Mouse (Mus musculus) embryonic facial prominence, embryonic 15.5 days (tissue): ENCODE data around the gene Nckap5. TPM values are rescaled to one million over a fixed set of nuclear protein-coding genes. Genes with fewer than 3 reads are reported as not detected.
A peak's percentile ranks its signal among the peaks of the same experiment; 100 is the strongest.

Experiments used
- ATAC-seq: fragments of 200-750 bp; cut with Nextera tagmentation; 2 replicates; pipeline ENCODE4 v1.8.0; 2017; ENCODE audit warnings: low read depth, moderate TSS enrichment; ENCODE audit not compliant: insufficient number of reproducible peaks, low FRiP score, low TSS enrichment
- H3K27ac ChIP-seq: fragments of 300-500 bp; sonication (generic); replicated peaks from 2 replicates; pipeline ENCODE4 v1.5.1; 2015; ENCODE audit warnings: mild to moderate bottlenecking, inconsistent platforms
- H3K27me3 ChIP-seq: fragments of 300-500 bp; sonication (generic); 2 replicates; pipeline ENCODE4 v1.6.1; 2015; ENCODE audit warnings: inconsistent platforms
- H3K36me3 ChIP-seq: fragments of 300-500 bp; sonication (generic); 2 replicates; pipeline ENCODE4 v1.6.1; 2015; ENCODE audit warnings: mild to moderate bottlenecking, inconsistent platforms
- H3K4me1 ChIP-seq: fragments of 300-500 bp; sonication (generic); 2 replicates; pipeline ENCODE4 v1.6.1; 2015; ENCODE audit warnings: inconsistent platforms
- H3K4me2 ChIP-seq: fragments of 300-500 bp; sonication (generic); replicated peaks from 2 replicates; pipeline ENCODE4 v1.6.1; 2015; ENCODE audit warnings: mild to moderate bottlenecking, inconsistent platforms
- H3K4me3 ChIP-seq: fragments of 300-500 bp; sonication (generic); replicated peaks from 2 replicates; pipeline ENCODE4 v1.5.1; 2015; ENCODE audit warnings: mild to moderate bottlenecking, inconsistent platforms
- H3K9ac ChIP-seq: fragments of 300-500 bp; sonication (generic); 2 replicates; pipeline ENCODE4 v1.6.1; 2015; ENCODE audit warnings: inconsistent platforms
- H3K9me3 ChIP-seq: fragments of 300-500 bp; sonication (generic); replicated peaks from 2 replicates; pipeline ENCODE4 v1.6.1; 2016; ENCODE audit warnings: inconsistent platforms
- WGBS: fragments of 180-500 bp; shearing (Covaris S2); methylation state at CpG from one replicate; pipeline ENCODE4 v1.1.7; 2015; 5-methylcytosine and 5-hydroxymethylcytosine counted together
- polyA plus RNA-seq: library from polyadenylated mRNA; unstranded; fragments of >200 nt; fragmentation: Nextera tagmentation; extraction: Ambion mirVana; gene quantifications from 2 replicates; pipeline ENCODE4 v1.2.1, GENCODE M21; 2015

Gene Nckap5
- polyA plus RNA-seq, 1 experiment from 2014 or later, result 9.8 TPM

- Histone ChIP-seq H3K36me3 (no peaks in the 10 kb centered on the region), H3K27me3 (peaks cover under 1% of the 10 kb centered on the region; the same call in 1 of the 2 replicates), H3K27ac (no peak overlapping the region), H3K9me3 (no peaks in the 10 kb centered on the region), H3K4me1 (no peaks in the 10 kb centered on the region), H3K4me2 (no peak overlapping the region), H3K9ac (no peak overlapping the region), H3K4me3 (no peak overlapping the region)
- WGBS, result 93% methylated on average over 3 of the region's 3 CpGs
- ATAC-seq, result no peak
Measured at GRCm38 (mm10) chr1:125920696-125921095, 909.9 kb downstream of the Nckap5 start.

GRCm38 (mm10) chr1:125912601-125913600, 917.7 kb downstream of the Nckap5 start, which contains the start of gene Lypd1:
TSS of gene Lypd1 (minus strand) at chr1:125913101.
- 0 out of 2 replicates have a peak, but pooled peaks have one; percentile 6 for ATAC-seq
- H3K4me1 ChIP-seq, result peaks cover 32% of the 10 kb centered on the region
- H3K9ac ChIP-seq, result no peak within 1 kb of the TSS
- peak within 1 kb of the TSS; percentile 51 for H3K4me3 ChIP-seq
- no peaks in the 10 kb centered on the region for H3K9me3 ChIP-seq
- no peaks in the 10 kb centered on the region for H3K36me3 ChIP-seq
- no peak within 1 kb of the TSS for H3K27ac ChIP-seq
- peak within 1 kb of the TSS; percentile 98 for H3K4me2 ChIP-seq
- 3% methylated on average over 30 of the region's 30 CpGs for WGBS
- peaks cover 31% of the 10 kb centered on the region for H3K27me3 ChIP-seq

- peak; percentile 49 for ATAC-seq
- peaks cover 31% of the 10 kb centered on the region for H3K27me3 ChIP-seq
- no peak overlapping the region for H3K27ac ChIP-seq
- H3K9me3 ChIP-seq, result no peaks in the 10 kb centered on the region
- no peaks in the 10 kb centered on the region for H3K36me3 ChIP-seq
- H3K4me1 ChIP-seq, result peaks cover 32% of the 10 kb centered on the region
- H3K4me3 ChIP-seq, result peak overlapping the region; percentile 51
- H3K9ac ChIP-seq, result no peak overlapping the region
- under 1% methylated on average over 43 of the region's 43 CpGs for WGBS
- H3K4me2 ChIP-seq, result peak overlapping the region; percentile 98
Measured at GRCm38 (mm10) chr1:125911901-125912445, 918.6 kb downstream of the Nckap5 start.

GRCm38 (mm10) chr1:125911337-125911900, 919.2 kb downstream of the Nckap5 start:
- peaks cover 31% of the 10 kb centered on the region for H3K27me3 ChIP-seq
- under 1% methylated on average over 35 of the region's 35 CpGs for WGBS
- H3K36me3 ChIP-seq, result no peaks in the 10 kb centered on the region
- H3K27ac ChIP-seq, result no peak overlapping the region
- H3K4me1 ChIP-seq, result peaks cover 32% of the 10 kb centered on the region
- H3K9me3 ChIP-seq, result no peaks in the 10 kb centered on the region
- H3K4me3 ChIP-seq, result peak overlapping the region; percentile 51
- peak; percentile 20; the same call in 1 of the 2 replicates for ATAC-seq
- peak overlapping the region; percentile 12; the same call in 1 of the 2 replicates for H3K9ac ChIP-seq
- peak overlapping the region; percentile 98 for H3K4me2 ChIP-seq

GRCm38 (mm10) chr1:125910871-125911265, 919.7 kb downstream of the Nckap5 start:
- peaks cover 32% of the 10 kb centered on the region for H3K4me1 ChIP-seq
- H3K4me2 ChIP-seq, result peak overlapping the region; percentile 98
- 2% methylated on average over 9 of the region's 9 CpGs for whole genome bisulfite sequencing
- H3K27me3 ChIP-seq, result peaks cover 31% of the 10 kb centered on the region
- peak overlapping the region; percentile 51 for H3K4me3 ChIP-seq
- H3K36me3 ChIP-seq, result no peaks in the 10 kb centered on the region
- H3K27ac ChIP-seq, result no peak overlapping the region
- no peak; the same call in 1 of the 2 replicates for ATAC-seq
- H3K9me3 ChIP-seq, result no peaks in the 10 kb centered on the region
- H3K9ac ChIP-seq, result no peak overlapping the region

GRCm38 (mm10) chr1:125910211-125910870, 920.3 kb downstream of the Nckap5 start:
- peaks cover 32% of the 10 kb centered on the region for H3K4me1 ChIP-seq
- H3K27ac ChIP-seq, result no peak overlapping the region
- H3K36me3 ChIP-seq, result no peaks in the 10 kb centered on the region
- H3K4me2 ChIP-seq, result peak overlapping the region; percentile 98
- H3K27me3 ChIP-seq, result peaks cover 29% of the 10 kb centered on the region
- peak overlapping the region; percentile 51 for H3K4me3 ChIP-seq
- no peak overlapping the region for H3K9ac ChIP-seq
- H3K9me3 ChIP-seq, result no peaks in the 10 kb centered on the region
- ATAC-seq, result no peak
- 4% methylated on average over 14 of the region's 14 CpGs for WGBS

- WGBS, result 83% methylated on average over 9 of the region's 9 CpGs
- no peak overlapping the region for H3K27ac ChIP-seq
- ATAC-seq, result no peak
Measured at GRCm38 (mm10) chr1:125893158-125893557, 937.4 kb downstream of the Nckap5 start.

GRCm38 (mm10) chr1:125870056-125870455, 960.5 kb downstream of the Nckap5 start:
- no peak overlapping the region for H3K4me3 ChIP-seq
- WGBS, result 40% methylated on average over 7 of the region's 7 CpGs
- no peaks in the 10 kb centered on the region for H3K27me3 ChIP-seq
- no peak overlapping the region for H3K4me2 ChIP-seq
- no peak for ATAC-seq
- H3K9ac ChIP-seq, result no peak overlapping the region
- no peaks in the 10 kb centered on the region for H3K36me3 ChIP-seq
- H3K4me1 ChIP-seq, result no peaks in the 10 kb centered on the region
- no peak overlapping the region for H3K27ac ChIP-seq
- no peaks in the 10 kb centered on the region for H3K9me3 ChIP-seq

More at GRCm38 (mm10) chr1:125893158-125893557, 937.4 kb downstream of the Nckap5 start:
- no peaks in the 10 kb centered on the region for H3K9me3 ChIP-seq
- no peaks in the 10 kb centered on the region for H3K36me3 ChIP-seq
- no peaks in the 10 kb centered on the region for H3K27me3 ChIP-seq
- H3K4me2 ChIP-seq, result no peak overlapping the region
- no peak overlapping the region for H3K4me3 ChIP-seq
- H3K4me1 ChIP-seq, result 0 out of 2 replicates have a peak, but pooled peaks cover 3% of the 10 kb centered on the region
- H3K9ac ChIP-seq, result no peak overlapping the region
